Mouse (Mus musculus): Measurements from ENCODE around the gene Serpina10. TPM values are rescaled to one million over a fixed set of nuclear protein-coding genes. Genes with fewer than 3 reads are reported as not detected.
"Not testable (repeated sequence)": the region's sequence is repeated elsewhere in the genome, so short reads cannot be mapped to it uniquely, and the experiment has no call there.

The Serpina10 gene
- 0.05 TPM in 1 of 2 replicates, not detected in the other for polyA plus RNA-seq (2015; fragmentation: Nextera tagmentation; extraction: Ambion mirVana)

DNA sequence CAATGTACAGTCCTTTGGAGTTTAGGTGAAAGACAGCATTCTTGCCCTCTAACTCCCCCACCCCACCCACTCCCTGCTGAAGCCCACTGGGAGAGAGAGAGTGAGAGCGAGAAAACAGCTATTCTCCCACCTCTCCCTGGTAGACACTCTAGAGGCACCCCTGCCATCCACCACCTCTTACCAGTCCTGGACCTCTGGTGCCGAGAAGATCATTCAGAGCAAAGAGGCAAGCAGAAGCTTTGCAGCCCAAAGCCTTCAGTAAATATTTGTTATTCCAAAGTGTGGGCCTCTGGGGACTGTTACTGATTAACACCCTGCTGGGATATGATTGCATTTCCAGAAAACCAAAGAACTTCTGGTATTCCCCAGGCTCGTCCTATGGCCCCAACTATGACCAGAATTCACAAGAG, at the start of gene Serpina10:
Serpina10 (minus strand) TSS at position 242 of the 410 bp plus-strand sequence.
- no peak within 1 kb of the TSS for H3K27ac ChIP-seq
- ATAC-seq: no peak
- WGBS: 77% methylated on average over 3 of the region's 3 CpGs
- H3K9ac ChIP-seq (replicated peaks): no peak within 1 kb of the TSS
- no peaks in the 10 kb centered on the region for H3K9me3 ChIP-seq
- H3K4me1 ChIP-seq (replicated peaks): no peaks in the 10 kb centered on the region
- no peaks in the 10 kb centered on the region for H3K36me3 ChIP-seq
- H3K4me3 ChIP-seq (replicated peaks): no peak within 1 kb of the TSS
- H3K4me2 ChIP-seq (replicated peaks): no peak within 1 kb of the TSS
- no peaks in the 10 kb centered on the region for H3K27me3 ChIP-seq

DNA sequence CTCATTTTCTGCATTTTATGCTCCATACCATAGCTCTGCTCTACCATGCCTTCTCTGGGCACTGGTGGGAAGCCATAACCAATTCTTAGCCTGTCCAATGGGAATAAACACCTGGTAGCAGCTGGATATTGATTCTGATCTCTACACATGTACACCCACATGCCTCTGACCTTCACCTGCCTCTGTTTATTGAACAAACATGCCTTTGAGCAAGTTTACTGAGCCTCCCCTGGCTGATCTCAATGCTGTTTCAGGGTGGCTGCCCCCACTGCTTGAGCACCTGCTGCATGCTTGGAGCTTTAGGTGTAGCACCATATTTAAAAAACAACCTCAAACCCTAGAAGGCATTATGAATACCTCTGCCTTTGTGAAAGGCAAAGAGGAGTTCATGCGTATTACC, 48.6 kb upstream of the Serpina10 start:
- H3K9ac ChIP-seq (replicated peaks); H3K4me2 ChIP-seq (replicated peaks); H3K27ac ChIP-seq; H3K4me3 ChIP-seq (replicated peaks); H3K4me1 ChIP-seq (replicated peaks); H3K36me3 ChIP-seq; H3K27me3 ChIP-seq; H3K9me3 ChIP-seq; ATAC-seq: not testable (repeated sequence)
- 100% methylated on average over 1 of the region's 1 CpGs for WGBS

DNA sequence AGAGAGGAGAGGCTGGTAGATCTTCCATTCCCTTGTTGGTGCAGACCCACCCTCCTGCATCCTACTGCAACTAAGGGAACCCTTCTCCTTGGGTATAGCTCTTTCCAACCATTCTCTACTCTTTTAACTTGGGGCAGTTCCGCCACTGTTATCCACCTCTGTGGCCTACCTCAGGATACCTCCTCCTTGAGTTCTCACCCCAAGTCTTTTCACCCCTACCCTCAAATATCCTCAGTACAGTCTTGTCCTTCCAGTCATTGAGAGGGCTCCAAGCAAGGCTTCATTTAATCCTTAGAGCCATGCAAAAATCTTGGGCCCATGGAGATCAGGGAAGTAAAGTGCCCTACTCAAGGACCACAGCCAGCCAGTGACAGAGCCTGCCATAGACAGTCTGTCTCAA, 44.8 kb upstream of the Serpina10 start, which contains the start of gene Serpina16:
Serpina16 (minus strand) TSS at position 101 of the 400 bp plus-strand sequence.
- H3K27ac ChIP-seq: no peak within 1 kb of the TSS
- ATAC-seq: no peak
- no peaks in the 10 kb centered on the region for H3K9me3 ChIP-seq
- H3K36me3 ChIP-seq: no peaks in the 10 kb centered on the region
- 91% methylated on average over 1 of the region's 1 CpGs for WGBS
- no peaks in the 10 kb centered on the region for H3K4me1 ChIP-seq (replicated peaks)
- H3K4me2 ChIP-seq (replicated peaks): no peak within 1 kb of the TSS
- H3K27me3 ChIP-seq: no peaks in the 10 kb centered on the region
- no peak within 1 kb of the TSS for H3K9ac ChIP-seq (replicated peaks)
- no peak within 1 kb of the TSS for H3K4me3 ChIP-seq (replicated peaks)

DNA sequence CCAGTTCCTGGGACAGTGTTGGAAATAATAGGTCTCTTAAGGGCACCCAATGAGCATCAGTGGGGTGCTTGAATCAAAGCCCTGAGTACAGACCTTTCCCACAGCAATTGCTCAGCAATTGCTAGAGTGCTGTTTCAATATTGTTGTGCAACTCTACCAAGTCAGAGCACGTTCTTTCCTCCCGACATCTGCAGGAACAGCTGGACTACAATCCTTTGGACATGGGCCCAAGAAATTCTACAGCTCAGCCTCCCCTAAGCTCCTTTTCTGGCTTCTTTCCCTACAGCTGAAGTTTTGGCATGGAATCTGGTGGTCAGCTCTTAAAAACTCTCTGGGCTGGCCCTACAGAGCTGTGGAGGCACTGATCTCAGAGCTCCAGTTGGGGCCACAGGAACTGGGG, 41.9 kb upstream of the Serpina10 start:
- Histone ChIP-seq H3K4me1 (replicated peaks) (no peaks in the 10 kb centered on the region), H3K4me2 (replicated peaks) (no peak overlapping the region), H3K4me3 (replicated peaks) (no peak overlapping the region), H3K9ac (replicated peaks) (no peak overlapping the region), H3K9me3 (0 out of 2 replicates have a peak, but pooled peaks cover 2% of the 10 kb centered on the region), H3K27ac (no peak overlapping the region), H3K36me3 (no peaks in the 10 kb centered on the region), H3K27me3 (no peaks in the 10 kb centered on the region)
- WGBS: 88% methylated on average over 2 of the region's 2 CpGs
- no peak for ATAC-seq

DNA sequence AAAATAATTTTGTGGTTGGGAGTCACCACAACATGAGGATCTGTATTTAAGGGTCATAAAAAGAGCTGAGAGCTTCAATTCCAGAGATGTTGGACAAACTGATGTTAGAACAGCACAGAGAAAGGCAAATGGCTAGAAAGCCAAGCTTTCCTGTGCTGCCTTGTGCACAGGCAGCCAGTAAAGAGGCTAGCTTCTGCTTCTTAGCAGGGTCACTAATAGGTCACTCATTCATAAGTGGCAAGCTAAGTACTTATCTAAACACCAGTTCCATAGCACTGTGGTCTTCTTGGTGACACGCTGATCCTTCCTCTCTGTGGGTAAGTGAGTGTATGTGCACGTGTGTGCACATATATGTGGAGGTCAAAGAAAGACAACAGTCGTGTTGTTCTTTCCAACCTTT, 40.2 kb upstream of the Serpina10 start:
- H3K27me3 ChIP-seq: no peaks in the 10 kb centered on the region
- WGBS: 82% methylated on average over 3 of the region's 3 CpGs

DNA sequence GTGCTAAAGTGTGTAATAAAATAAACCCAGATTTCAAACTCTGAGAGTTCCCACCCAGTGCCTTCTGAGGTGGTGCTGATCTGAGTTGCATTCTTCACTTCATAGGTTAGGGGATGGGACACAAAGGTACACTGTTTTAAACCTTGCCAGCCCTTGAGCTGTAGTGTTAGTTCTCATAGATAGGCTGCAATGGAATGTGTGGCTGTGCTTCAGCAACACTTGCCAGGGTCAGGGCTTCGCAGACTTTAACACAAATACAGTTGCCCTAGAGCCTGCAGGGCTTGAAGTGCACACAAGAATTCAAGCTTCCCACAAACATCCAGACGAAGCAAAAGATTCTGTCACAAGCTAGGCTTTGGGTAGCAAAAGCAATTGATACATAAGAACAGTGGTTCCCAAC, 39.7 kb upstream of the Serpina10 start:
- no peaks in the 10 kb centered on the region for H3K36me3 ChIP-seq
- H3K9ac ChIP-seq (replicated peaks): no peak overlapping the region
- no peak overlapping the region for H3K27ac ChIP-seq
- no peaks in the 10 kb centered on the region for H3K27me3 ChIP-seq
- H3K4me3 ChIP-seq (replicated peaks): no peak overlapping the region
- 77% methylated on average over 2 of the region's 2 CpGs for WGBS
- H3K4me2 ChIP-seq (replicated peaks): no peak overlapping the region
- no peak for ATAC-seq
- no peaks in the 10 kb centered on the region for H3K4me1 ChIP-seq (replicated peaks)
- 0 out of 2 replicates have a peak, but pooled peaks cover 5% of the 10 kb centered on the region for H3K9me3 ChIP-seq

More for the DNA sequence above, 40.2 kb upstream of the Serpina10 start:
- no peak overlapping the region for H3K4me3 ChIP-seq (replicated peaks)
- ATAC-seq: no peak
- no peak overlapping the region for H3K9ac ChIP-seq (replicated peaks)
- no peaks in the 10 kb centered on the region for H3K36me3 ChIP-seq
- no peak overlapping the region for H3K4me2 ChIP-seq (replicated peaks)
- no peak overlapping the region for H3K27ac ChIP-seq
- 0 out of 2 replicates have a peak, but pooled peaks cover 2% of the 10 kb centered on the region for H3K9me3 ChIP-seq
- H3K4me1 ChIP-seq (replicated peaks): no peaks in the 10 kb centered on the region

DNA sequence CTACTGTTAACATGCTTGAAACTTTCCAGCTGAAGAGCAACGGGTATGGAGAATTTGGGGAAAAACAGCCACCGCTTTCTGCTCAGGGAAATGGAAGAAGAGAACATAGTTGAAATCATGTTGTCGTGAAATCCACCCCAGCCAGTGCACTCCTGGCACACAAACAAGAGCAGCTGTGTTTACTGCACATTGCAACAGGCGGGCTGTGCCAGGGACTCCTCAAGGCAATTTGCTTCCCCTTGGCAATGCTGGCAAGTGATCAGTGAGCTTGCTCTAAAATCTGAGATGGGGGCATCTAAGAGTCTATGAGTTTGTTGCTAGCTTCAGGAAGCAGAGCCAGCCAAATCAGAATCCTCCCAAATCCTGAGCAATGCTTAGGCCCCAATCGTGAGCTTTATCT, 39.1 kb upstream of the Serpina10 start:
- Histone ChIP-seq H3K9ac (replicated peaks) (no peak overlapping the region), H3K4me1 (replicated peaks) (no peaks in the 10 kb centered on the region), H3K4me3 (replicated peaks) (no peak overlapping the region), H3K27me3 (no peaks in the 10 kb centered on the region), H3K4me2 (replicated peaks) (no peak overlapping the region), H3K9me3 (0 out of 2 replicates have a peak, but pooled peaks cover 5% of the 10 kb centered on the region), H3K36me3 (no peaks in the 10 kb centered on the region), H3K27ac (no peak overlapping the region)
- ATAC-seq: no peak
- 88% methylated on average over 5 of the region's 5 CpGs for WGBS

DNA sequence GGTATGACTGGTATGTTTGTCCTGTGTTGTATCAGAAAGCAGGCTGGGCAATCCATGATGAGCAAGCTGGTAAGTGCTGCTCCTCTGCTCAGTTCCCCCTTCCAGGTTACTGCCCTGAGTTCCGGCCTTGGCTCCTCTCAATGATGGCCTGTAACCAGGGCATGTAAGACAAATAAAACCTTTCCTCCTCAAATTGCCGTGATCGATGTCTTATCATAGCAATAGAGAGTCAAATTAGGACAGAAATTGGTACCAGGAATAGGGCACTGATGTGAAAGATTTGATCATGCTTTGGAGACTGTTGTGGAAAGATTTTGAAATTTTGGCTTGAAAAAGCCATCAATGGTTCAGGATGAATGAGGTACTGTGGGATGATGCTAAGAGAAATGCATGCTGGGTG, 34.0 kb upstream of the Serpina10 start:
- Histone ChIP-seq H3K9ac (replicated peaks) (no peak overlapping the region), H3K27ac (no peak overlapping the region), H3K4me2 (replicated peaks) (no peak overlapping the region), H3K9me3 (0 out of 2 replicates have a peak, but pooled peaks cover 5% of the 10 kb centered on the region), H3K36me3 (no peaks in the 10 kb centered on the region), H3K4me3 (replicated peaks) (no peak overlapping the region), H3K4me1 (replicated peaks) (no peaks in the 10 kb centered on the region), H3K27me3 (no peaks in the 10 kb centered on the region)
- ATAC-seq: no peak
- 93% methylated on average over 3 of the region's 3 CpGs for WGBS

DNA sequence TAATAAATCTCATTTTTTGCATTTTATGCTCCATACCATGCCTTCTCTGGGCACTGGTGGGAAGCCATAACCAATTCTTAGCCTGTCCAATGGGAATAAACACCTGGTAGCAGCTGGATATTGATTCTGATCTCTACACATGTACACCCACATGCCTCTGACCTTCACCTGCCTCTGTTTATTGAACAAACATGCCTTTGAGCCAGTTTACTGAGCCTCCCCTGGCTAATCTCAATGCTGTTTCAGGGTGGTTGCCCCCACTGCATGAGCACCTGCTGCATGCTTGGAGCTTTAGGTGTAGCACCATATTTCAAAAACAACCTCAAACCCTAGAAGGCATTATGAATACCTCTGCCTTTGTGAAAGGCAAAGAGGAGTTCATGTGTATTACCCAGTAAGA, 30.8 kb upstream of the Serpina10 start:
- not testable (repeated sequence) for H3K4me3 ChIP-seq (replicated peaks); H3K36me3 ChIP-seq; H3K9ac ChIP-seq (replicated peaks); H3K27me3 ChIP-seq; H3K27ac ChIP-seq; H3K9me3 ChIP-seq; ATAC-seq; H3K4me1 ChIP-seq (replicated peaks); H3K4me2 ChIP-seq (replicated peaks)

DNA sequence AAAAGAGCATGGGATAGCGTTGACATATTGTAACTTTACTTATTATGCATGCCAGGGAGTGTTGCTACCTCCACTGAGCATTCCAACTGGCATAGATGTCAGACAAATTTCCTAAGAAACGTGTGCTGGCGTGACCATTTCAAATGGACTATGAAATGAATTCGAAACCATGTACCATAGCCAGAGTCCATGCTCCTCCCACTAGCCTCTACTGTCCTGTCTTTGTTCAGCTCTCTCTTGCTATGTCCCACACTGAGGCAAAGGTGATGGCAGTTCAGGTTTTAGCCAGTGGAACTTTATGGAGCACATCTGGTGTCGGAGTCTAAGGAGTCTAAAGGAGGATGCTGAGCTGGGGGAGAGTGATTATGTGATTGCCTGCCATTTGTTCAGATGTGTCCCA, 28.8 kb upstream of the Serpina10 start:
- no peak for ATAC-seq
- no peaks in the 10 kb centered on the region for H3K27me3 ChIP-seq
- WGBS: 87% methylated on average over 5 of the region's 5 CpGs
- H3K4me3 ChIP-seq (replicated peaks): no peak overlapping the region
- no peak overlapping the region for H3K27ac ChIP-seq
- no peaks in the 10 kb centered on the region for H3K9me3 ChIP-seq
- no peak overlapping the region for H3K9ac ChIP-seq (replicated peaks)
- no peaks in the 10 kb centered on the region for H3K36me3 ChIP-seq
- no peak overlapping the region for H3K4me2 ChIP-seq (replicated peaks)
- H3K4me1 ChIP-seq (replicated peaks): no peaks in the 10 kb centered on the region

DNA sequence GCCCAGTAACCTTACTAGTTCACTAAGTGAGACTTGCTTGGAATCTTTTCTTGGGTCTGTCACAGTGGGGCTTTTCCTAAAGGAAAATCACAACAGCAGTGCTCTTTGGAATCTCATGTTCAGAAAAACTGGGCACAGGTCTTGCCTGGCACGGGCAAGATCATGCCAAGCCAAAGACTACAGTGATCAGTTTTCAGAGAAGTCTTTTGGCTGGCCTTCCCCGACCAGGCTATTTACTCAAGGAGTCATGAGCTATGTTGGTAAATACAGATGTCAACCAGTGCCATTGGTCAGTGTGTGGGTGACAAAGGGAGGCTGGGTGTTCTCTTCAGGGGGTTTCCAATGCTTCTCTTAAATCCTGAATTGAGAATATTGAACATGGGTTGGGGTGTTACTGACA, 27.9 kb upstream of the Serpina10 start:
- Histone ChIP-seq H3K4me3 (replicated peaks) (no peak overlapping the region), H3K27me3 (no peaks in the 10 kb centered on the region), H3K9ac (replicated peaks) (no peak overlapping the region), H3K4me1 (replicated peaks) (no peaks in the 10 kb centered on the region), H3K27ac (no peak overlapping the region), H3K36me3 (no peaks in the 10 kb centered on the region), H3K4me2 (replicated peaks) (no peak overlapping the region), H3K9me3 (no peaks in the 10 kb centered on the region)
- ATAC-seq: no peak
- 90% methylated on average over 2 of the region's 2 CpGs for WGBS

DNA sequence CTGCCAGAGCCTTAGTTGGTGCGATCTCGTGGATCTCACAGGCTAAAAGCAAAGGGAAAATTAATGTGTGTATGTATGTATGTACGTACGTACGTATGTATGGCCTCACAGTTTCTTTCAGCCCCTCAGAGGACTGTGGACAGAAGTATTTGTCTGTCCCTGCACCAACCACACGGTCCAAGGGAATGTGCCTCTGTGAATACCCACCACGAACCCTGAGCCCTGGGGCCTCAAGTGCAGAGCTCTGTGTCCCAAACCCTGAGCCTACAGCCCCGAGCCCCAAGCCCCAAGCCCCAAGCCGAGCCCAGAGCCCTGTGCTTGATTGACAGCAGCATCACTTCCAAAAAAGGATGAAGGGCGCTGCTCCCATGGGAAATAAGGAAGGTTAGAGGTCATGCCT, 26.7 kb upstream of the Serpina10 start:
- Histone ChIP-seq H3K4me2 (replicated peaks) (no peak overlapping the region), H3K4me3 (replicated peaks) (no peak overlapping the region), H3K9ac (replicated peaks) (no peak overlapping the region), H3K4me1 (replicated peaks) (no peaks in the 10 kb centered on the region), H3K9me3 (no peaks in the 10 kb centered on the region), H3K36me3 (no peaks in the 10 kb centered on the region), H3K27ac (no peak overlapping the region), H3K27me3 (no peaks in the 10 kb centered on the region)
- ATAC-seq: no peak
- 83% methylated on average over 10 of the region's 10 CpGs for WGBS

DNA sequence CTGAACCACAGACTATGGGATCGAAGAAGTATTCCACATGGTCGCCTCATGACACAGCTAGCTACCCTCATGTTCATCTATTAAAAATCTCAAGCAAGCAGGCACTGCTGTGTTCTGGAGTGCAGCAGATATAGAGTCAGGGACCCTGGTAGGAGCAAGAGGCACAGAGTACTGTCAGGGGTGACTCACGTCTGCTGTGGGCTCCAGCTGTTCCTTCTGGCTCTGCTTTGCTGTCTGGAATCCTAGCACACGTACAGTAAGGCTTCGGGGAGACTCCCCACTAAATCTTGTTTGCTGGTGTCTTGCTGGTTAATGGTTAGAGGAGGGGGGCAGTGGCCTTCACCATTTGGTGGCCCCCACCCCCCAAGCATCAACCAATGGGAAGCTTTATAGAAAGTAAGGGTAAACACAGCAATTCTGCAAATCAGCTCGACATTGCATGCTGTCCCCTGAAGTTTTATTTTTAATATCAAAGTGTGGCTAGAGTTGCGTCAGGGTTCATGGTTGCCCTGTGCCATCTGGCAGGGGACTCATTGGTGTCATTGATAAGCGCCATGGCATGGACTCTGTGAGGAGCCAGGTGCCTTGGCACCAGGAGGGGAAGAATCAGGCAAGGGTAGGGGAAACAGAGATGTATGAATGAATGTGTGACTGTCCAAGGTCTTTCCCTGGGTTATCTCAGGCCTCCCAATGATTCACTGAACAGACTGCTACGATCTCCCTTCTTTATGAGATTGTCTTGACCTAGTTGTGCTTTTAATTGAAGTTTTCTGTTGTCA, 25.8 kb upstream of the Serpina10 start, which contains the start of gene Serpina6:
Serpina6 (minus strand) TSS at position 365 of the 779 bp plus-strand sequence.
- H3K9ac ChIP-seq (replicated peaks): no peak within 1 kb of the TSS
- H3K4me2 ChIP-seq (replicated peaks): no peak within 1 kb of the TSS
- H3K4me3 ChIP-seq (replicated peaks): no peak within 1 kb of the TSS
- ATAC-seq: no peak
- no peaks in the 10 kb centered on the region for H3K9me3 ChIP-seq
- no peaks in the 10 kb centered on the region for H3K27me3 ChIP-seq
- H3K4me1 ChIP-seq (replicated peaks): no peaks in the 10 kb centered on the region
- no peaks in the 10 kb centered on the region for H3K36me3 ChIP-seq
- WGBS: 86% methylated on average over 9 of the region's 9 CpGs
- H3K27ac ChIP-seq: no peak within 1 kb of the TSS
